10 mouse cellular contexts compared by ENCODE assay signal in genomic region chr12:75389308-75390135, GRCm38 (mm10). TPM values are rescaled to one million over a fixed set of nuclear protein-coding genes. Genes with fewer than 3 reads are reported as not detected.
A peak's percentile ranks its signal among the peaks of the same experiment; 100 is the strongest.
DNase-seq lines count a peak whose midpoint lies in the region; ATAC-seq and TF ChIP-seq lines count a peak whose summit lies in the region.
"Had no signal": no experiment of that assay in that cellular context is flagged by ENCODE, and none has a peak within 500 bp of the region (broad histone marks: within the 10 kb centered on the region; RNA-seq: fewer than 3 reads in every experiment).

No protein-coding gene starts in this region.

- CTCF ChIA-PET in Patski (lab: Charles Lee), result interaction anchor here (0.6 to 2.0 kb wide), 6 partner anchors 12 to 1187 kb away, joined by 3 to 7 read pairs (median 4); no protein-coding TSS in a partner anchor

- peaks cover 17% of the 10 kb centered on the region for H3K27me3 ChIP-seq in Patski
- no peaks in the 10 kb centered on the region for H3K27me3 ChIP-seq in hindbrain, embryonic 12.5 days
- no peaks in the 10 kb centered on the region for H3K27me3 ChIP-seq in neural tube, embryonic 12.5 days (replicated peaks)
- H3K27me3 ChIP-seq: embryonic facial prominence, embryonic 12.5 days had no signal

- POLR2A ChIA-PET in Patski (lab: Charles Lee), result no interaction called here

- H3K36me3 ChIP-seq in hindbrain, embryonic 12.5 days, result no peaks in the 10 kb centered on the region
- no peaks in the 10 kb centered on the region for H3K36me3 ChIP-seq in neural tube, embryonic 12.5 days
- H3K36me3 ChIP-seq: embryonic facial prominence, embryonic 12.5 days had no signal

- in situ Hi-C loops in Patski (cut with MboI; ENCODE audit: low pct_unique_long_range_greater_than_20kb), result loop anchor here (10.0 kb wide), 1 partner anchor 1055 kb away; no protein-coding TSS in a partner anchor

- H3K4me2 ChIP-seq in hindbrain, embryonic 12.5 days (replicated peaks), result peak overlapping the region; percentile 7; the same call in 1 of the 2 replicates
- 0 out of 2 replicates have a peak overlapping the region, but pooled peaks have one; percentile 14 for H3K4me2 ChIP-seq in neural tube, embryonic 12.5 days (replicated peaks)
- H3K4me2 ChIP-seq: embryonic facial prominence, embryonic 12.5 days had no signal

- TF ChIP-seq CTCF in Patski (IDR thresholded peaks at IDR 0.05), result peak; percentile 73

- H3K9ac ChIP-seq in hindbrain, embryonic 12.5 days, result no peak overlapping the region
- H3K9ac ChIP-seq in neural tube, embryonic 12.5 days, result no peak overlapping the region
- H3K9ac ChIP-seq: embryonic facial prominence, embryonic 12.5 days had no signal

- H3K4me3 ChIP-seq in hindbrain, embryonic 12.5 days, result no peak overlapping the region
- no peak overlapping the region for H3K4me3 ChIP-seq in neural tube, embryonic 12.5 days
- H3K4me3 ChIP-seq: embryonic facial prominence, embryonic 12.5 days had no signal

- H3K4me1 ChIP-seq in hindbrain, embryonic 12.5 days, result no peaks in the 10 kb centered on the region
- no peaks in the 10 kb centered on the region for H3K4me1 ChIP-seq in neural tube, embryonic 12.5 days

- DNase-seq in left cerebral cortex, adult 11 months (ENCODE audit: low spot score), result peak; percentile 50
- DNase-seq in left cerebral cortex, postnatal 4 days, result no peak
- no peak for DNase-seq in Patski (ENCODE audit: low read depth, low spot score)
- peak; percentile 75 to 78 for DNase-seq in left cerebral cortex, postnatal 25 days (ENCODE audit: low spot score in 2 of 2)
- DNase-seq in ovary, adult 18-20 months (ENCODE audit: low spot score), result no peak

- no peaks in the 10 kb centered on the region for H3K9me3 ChIP-seq in hindbrain, embryonic 12.5 days (replicated peaks)
- no peaks in the 10 kb centered on the region for H3K9me3 ChIP-seq in neural tube, embryonic 12.5 days
- H3K9me3 ChIP-seq: embryonic facial prominence, embryonic 12.5 days had no signal

- no peak overlapping the region for H3K27ac ChIP-seq in hindbrain, embryonic 12.5 days
- H3K27ac ChIP-seq in neural tube, embryonic 12.5 days, result no peak overlapping the region
- H3K27ac ChIP-seq: embryonic facial prominence, embryonic 12.5 days had no signal

- WGBS in hindbrain, embryonic 12.5 days, result 47% methylated on average over 20 of the region's 20 CpGs
- WGBS in neural tube, embryonic 12.5 days, result 47% methylated on average over 20 of the region's 20 CpGs

- ATAC-seq in Patski, result no peak
- peak; percentile 77 for ATAC-seq in common myeloid progenitor, adult 5-6 weeks (replicated peaks; ENCODE audit: low read depth, poor library complexity, severe bottlenecking)
- peak; percentile 54; the same call in 1 of the 2 replicates for ATAC-seq in hindbrain, embryonic 12.5 days (ENCODE audit: low FRiP score)
- peak; percentile 63; the same call in 1 of the 2 replicates for ATAC-seq in neural tube, embryonic 12.5 days (ENCODE audit: low FRiP score, low read depth)

- intact Hi-C loops in left cerebral cortex, postnatal 4 days (cut with DNase I), result loop anchor here (5.0 kb wide), 1 partner anchor 1067 kb away; no protein-coding TSS in a partner anchor
- intact Hi-C loops in left cerebral cortex, postnatal 25 days (cut with DNase I), result loop anchor here (5.0 kb wide), 3 partner anchors 107 to 1067 kb away; no protein-coding TSS in a partner anchor

RNA-seq across cellular contexts. Expression of gene Gphb5, which starts 27.1 kb away (rescaled TPM):
- total RNA-seq in left cerebral cortex, postnatal 4 days (2021), result not detected
- polyA plus RNA-seq in Patski (2021), result not detected
- not detected in 2 replicates for total RNA-seq in common myeloid progenitor, adult 5-6 weeks (2017)
- not detected in 2 replicates for polyA plus RNA-seq in hindbrain, embryonic 12.5 days (2016; fragmentation: Nextera tagmentation; extraction: Ambion mirVana)
- total RNA-seq in left cerebral cortex, postnatal 25 days (2021), result not detected
- not detected in 2 replicates for polyA plus RNA-seq in neural tube, embryonic 12.5 days (2016; fragmentation: Nextera tagmentation; extraction: Ambion mirVana)
- polyA plus RNA-seq: liver, embryonic 16.5 days had no signal

Comparison
In these comparisons a context has a peak if more than half of its experiments do, and no peak if none do; other contexts are left out.
1. DNase-seq: peak in left cerebral cortex, adult 11 months (single experiment) and left cerebral cortex, postnatal 25 days (2 of 2); none in left cerebral cortex, postnatal 4 days (single experiment), Patski (single experiment) and ovary, adult 18-20 months (single experiment).